Mouse (Mus musculus): ENCODE data around the gene Bcl2l13. TPM values are rescaled to one million over a fixed set of nuclear protein-coding genes. Genes with fewer than 3 reads are reported as not detected.
A peak's percentile ranks its signal among the peaks of the same experiment; 100 is the strongest.

The Bcl2l13 gene
- total and polyA plus RNA-seq, 3 experiments: 37.0 to 450 (median 85.0) TPM

- no peaks in the 10 kb centered on the region for H3K27me3 ChIP-seq (ENCODE audit: insufficient read depth, low read length)
- no peak for TF ChIP-seq CTCF (IDR thresholded peaks at IDR 0.05; ENCODE audit: low read depth, low read length)
- peaks cover 76% of the 10 kb centered on the region for H3K4me1 ChIP-seq (ENCODE audit: insufficient read depth, low read depth, low read length)
- no peak overlapping the region for H3K4me3 ChIP-seq (ENCODE audit: low read depth, low read length)
- H3K9me3 ChIP-seq (replicated peaks): no peaks in the 10 kb centered on the region
- peaks cover 99% of the 10 kb centered on the region for H3K36me3 ChIP-seq (replicated peaks)
- peak; percentile 56 for ATAC-seq (ENCODE audit: extremely low read depth, insufficient number of reproducible peaks, low FRiP score, poor library complexity, severe bottlenecking)
- no peak for DNase-seq (ENCODE audit: low spot score)
These were observed 40.5 kb upstream of the Bcl2l13 start for GRCm38 (mm10) chr6:120795422-120796086.

- TF ChIP-seq CTCF (IDR thresholded peaks at IDR 0.05; ENCODE audit: low read depth, low read length) (no peak), GATA2 (IDR thresholded peaks at IDR 0.05; ENCODE audit: borderline replicate concordance, low read depth, low read length) (no peak), TAL1 (conservative IDR thresholded peaks at IDR 0.05; ENCODE audit: low read depth, low read length) (no peak), GATA1 (IDR thresholded peaks at IDR 0.05; ENCODE audit: borderline replicate concordance, low read length) (no peak), POLR2AphosphoS5 (IDR thresholded peaks at IDR 0.05; ENCODE audit: insufficient replicate concordance, low read depth, low read length) (no peak)
These were observed 39.9 kb upstream of the Bcl2l13 start for GRCm38 (mm10) chr6:120796111-120796510.

GRCm38 (mm10) chr6:120798019-120798418 lies 38.0 kb upstream of the Bcl2l13 start:
- TF ChIP-seq GATA1 (IDR thresholded peaks at IDR 0.05; ENCODE audit: borderline replicate concordance, low read length) (no peak), CTCF (IDR thresholded peaks at IDR 0.05; ENCODE audit: low read depth, low read length) (no peak), GATA2 (IDR thresholded peaks at IDR 0.05; ENCODE audit: borderline replicate concordance, low read depth, low read length) (no peak), POLR2AphosphoS5 (IDR thresholded peaks at IDR 0.05; ENCODE audit: insufficient replicate concordance, low read depth, low read length) (no peak), TAL1 (conservative IDR thresholded peaks at IDR 0.05; ENCODE audit: low read depth, low read length) (no peak)
- peaks cover 58% of the 10 kb centered on the region for H3K4me1 ChIP-seq (ENCODE audit: insufficient read depth, low read depth, low read length)
- H3K36me3 ChIP-seq (replicated peaks): peaks cover 99% of the 10 kb centered on the region
- H3K4me3 ChIP-seq (ENCODE audit: low read depth, low read length): no peak overlapping the region
- no peaks in the 10 kb centered on the region for H3K27me3 ChIP-seq (ENCODE audit: insufficient read depth, low read length)
- ATAC-seq (ENCODE audit: extremely low read depth, insufficient number of reproducible peaks, low FRiP score, poor library complexity, severe bottlenecking) (peak; percentile 51), DNase-seq (ENCODE audit: low spot score) (no peak)
- no peaks in the 10 kb centered on the region for H3K9me3 ChIP-seq (replicated peaks)

More at GRCm38 (mm10) chr6:120796111-120796510, 39.9 kb upstream of the Bcl2l13 start:
- Histone ChIP-seq H3K9me3 (replicated peaks) (no peaks in the 10 kb centered on the region), H3K27me3 (ENCODE audit: insufficient read depth, low read length) (no peaks in the 10 kb centered on the region), H3K4me3 (ENCODE audit: low read depth, low read length) (no peak overlapping the region), H3K4me1 (ENCODE audit: insufficient read depth, low read depth, low read length) (peaks cover 73% of the 10 kb centered on the region), H3K36me3 (replicated peaks) (peaks cover 99% of the 10 kb centered on the region)
- ATAC-seq (ENCODE audit: extremely low read depth, insufficient number of reproducible peaks, low FRiP score, poor library complexity, severe bottlenecking) (no peak), DNase-seq (ENCODE audit: low spot score) (no peak)

GRCm38 (mm10) chr6:120798905-120799304 lies 37.1 kb upstream of the Bcl2l13 start:
- Histone ChIP-seq H3K9me3 (replicated peaks) (no peaks in the 10 kb centered on the region), H3K27me3 (ENCODE audit: insufficient read depth, low read length) (no peaks in the 10 kb centered on the region), H3K36me3 (replicated peaks) (peaks cover 99% of the 10 kb centered on the region), H3K4me3 (ENCODE audit: low read depth, low read length) (no peak overlapping the region), H3K4me1 (ENCODE audit: insufficient read depth, low read depth, low read length) (peaks cover 53% of the 10 kb centered on the region)
- ATAC-seq (ENCODE audit: extremely low read depth, insufficient number of reproducible peaks, low FRiP score, poor library complexity, severe bottlenecking) (no peak), DNase-seq (ENCODE audit: low spot score) (no peak)
- no peak for TF ChIP-seq POLR2AphosphoS5 (IDR thresholded peaks at IDR 0.05; ENCODE audit: insufficient replicate concordance, low read depth, low read length)
- TF ChIP-seq GATA2 (IDR thresholded peaks at IDR 0.05; ENCODE audit: borderline replicate concordance, low read depth, low read length): no peak
- TF ChIP-seq CTCF (IDR thresholded peaks at IDR 0.05; ENCODE audit: low read depth, low read length): no peak
- no peak for TF ChIP-seq TAL1 (conservative IDR thresholded peaks at IDR 0.05; ENCODE audit: low read depth, low read length)
- no peak for TF ChIP-seq GATA1 (IDR thresholded peaks at IDR 0.05; ENCODE audit: borderline replicate concordance, low read length)

GRCm38 (mm10) chr6:120799581-120800041 lies 36.4 kb upstream of the Bcl2l13 start:
- H3K4me1 ChIP-seq (ENCODE audit: insufficient read depth, low read depth, low read length): peaks cover 48% of the 10 kb centered on the region
- ATAC-seq (ENCODE audit: extremely low read depth, insufficient number of reproducible peaks, low FRiP score, poor library complexity, severe bottlenecking) (no peak), DNase-seq (ENCODE audit: low spot score) (no peak)
- H3K27me3 ChIP-seq (ENCODE audit: insufficient read depth, low read length): no peaks in the 10 kb centered on the region
- TF ChIP-seq GATA2 (IDR thresholded peaks at IDR 0.05; ENCODE audit: borderline replicate concordance, low read depth, low read length) (no peak), POLR2AphosphoS5 (IDR thresholded peaks at IDR 0.05; ENCODE audit: insufficient replicate concordance, low read depth, low read length) (no peak), TAL1 (conservative IDR thresholded peaks at IDR 0.05; ENCODE audit: low read depth, low read length) (no peak), CTCF (IDR thresholded peaks at IDR 0.05; ENCODE audit: low read depth, low read length) (no peak), GATA1 (IDR thresholded peaks at IDR 0.05; ENCODE audit: borderline replicate concordance, low read length) (no peak)
- no peak overlapping the region for H3K4me3 ChIP-seq (ENCODE audit: low read depth, low read length)
- peaks cover 99% of the 10 kb centered on the region for H3K36me3 ChIP-seq (replicated peaks)
- H3K9me3 ChIP-seq (replicated peaks): no peaks in the 10 kb centered on the region

GRCm38 (mm10) chr6:120806999-120807737 lies 28.8 kb upstream of the Bcl2l13 start:
- DNase-seq (ENCODE audit: low spot score): no peak
- TF ChIP-seq CTCF (IDR thresholded peaks at IDR 0.05; ENCODE audit: low read depth, low read length) (no peak), TAL1 (conservative IDR thresholded peaks at IDR 0.05; ENCODE audit: low read depth, low read length) (no peak), POLR2AphosphoS5 (IDR thresholded peaks at IDR 0.05; ENCODE audit: insufficient replicate concordance, low read depth, low read length) (no peak), GATA2 (IDR thresholded peaks at IDR 0.05; ENCODE audit: borderline replicate concordance, low read depth, low read length) (no peak), GATA1 (IDR thresholded peaks at IDR 0.05; ENCODE audit: borderline replicate concordance, low read length) (no peak)

More at GRCm38 (mm10) chr6:120806999-120807737, 28.8 kb upstream of the Bcl2l13 start:
- Histone ChIP-seq H3K4me3 (ENCODE audit: low read depth, low read length) (no peak overlapping the region), H3K36me3 (replicated peaks) (peaks cover 97% of the 10 kb centered on the region), H3K4me1 (ENCODE audit: insufficient read depth, low read depth, low read length) (peaks cover 11% of the 10 kb centered on the region), H3K9me3 (replicated peaks) (no peaks in the 10 kb centered on the region), H3K27me3 (ENCODE audit: insufficient read depth, low read length) (no peaks in the 10 kb centered on the region)
- no peak for ATAC-seq (ENCODE audit: extremely low read depth, insufficient number of reproducible peaks, low FRiP score, poor library complexity, severe bottlenecking)

All from G1E (cell line).